ENCODE assay signal across 22 mouse cellular contexts in genomic region chr11:30154980-30155379, GRCm38 (mm10).
DNase-seq lines count a peak whose midpoint lies in the region; ATAC-seq and TF ChIP-seq lines count a peak whose summit lies in the region.
"Had no signal": no experiment of that assay in that cellular context is flagged by ENCODE, and none has a peak within 500 bp of the region (broad histone marks: within the 10 kb centered on the region; RNA-seq: fewer than 3 reads in every experiment).

No protein-coding gene starts in this region.

- no peak for DNase-seq in heart, adult 2 months
- no peak for DNase-seq in heart, adult 18-20 months
- no peak for DNase-seq in heart, adult 9 months (ENCODE audit: low spot score in 2 of 2)
- DNase-seq in G1E (ENCODE audit: low spot score): no peak
- DNase-seq in retina, postnatal 1 day: no peak
- DNase-seq: adrenal gland, postnatal 10 days; cerebellum, adult 11 months; cerebellum, adult 8-10 months; cerebellum, postnatal 14 days; embryo, embryonic 11 days; gastrocnemius, postnatal 10 days; heart, postnatal 4 days had no signal

- no peak for TF ChIP-seq POLR2A in heart, adult 2 months (IDR thresholded peaks at IDR 0.05; ENCODE audit: insufficient read depth, low read depth, low read length)

- no peak overlapping the region for H3K4me3 ChIP-seq in heart, adult 2 months
- H3K4me3 ChIP-seq in heart, embryonic 16.5 days (ENCODE audit: low read length): no peak overlapping the region
- H3K4me3 ChIP-seq in G1E (ENCODE audit: low read depth, low read length): no peak overlapping the region
- H3K4me3 ChIP-seq: embryonic facial prominence, embryonic 15.5 days; erythroblast, embryonic 14.5 days; forebrain, embryonic 10.5 days; hindbrain, embryonic 12.5 days had no signal

- intact Hi-C loops in heart, adult 2 months (cut with DNase I): no loop called here

- peaks cover 94% of the 10 kb centered on the region for H3K36me3 ChIP-seq in heart, adult 2 months (ENCODE audit: control insufficient read depth, insufficient read depth, low read length)
- peaks cover 42% of the 10 kb centered on the region for H3K36me3 ChIP-seq in heart, embryonic 16.5 days (ENCODE audit: control insufficient read depth, insufficient read depth)
- peaks cover 54% of the 10 kb centered on the region for H3K36me3 ChIP-seq in G1E (replicated peaks)

- no peaks in the 10 kb centered on the region for H3K27me3 ChIP-seq in heart, adult 2 months (ENCODE audit: control insufficient read depth, insufficient read depth, low read length)
- H3K27me3 ChIP-seq in heart, embryonic 16.5 days (ENCODE audit: control insufficient read depth, insufficient read depth, low read length): no peaks in the 10 kb centered on the region
- H3K27me3 ChIP-seq in G1E (ENCODE audit: insufficient read depth, low read length): no peaks in the 10 kb centered on the region
- H3K27me3 ChIP-seq: embryonic facial prominence, embryonic 15.5 days; hindbrain, embryonic 12.5 days had no signal

- WGBS in heart, adult 2 months: 41% methylated on average over 2 of the region's 2 CpGs
- WGBS in heart, embryonic 16.5 days: 45% methylated on average over 2 of the region's 2 CpGs

- H3K9me3 ChIP-seq in heart, embryonic 16.5 days (replicated peaks; ENCODE audit: control insufficient read depth, low read length): no peaks in the 10 kb centered on the region
- H3K9me3 ChIP-seq in G1E (replicated peaks): no peaks in the 10 kb centered on the region
- H3K9me3 ChIP-seq: embryonic facial prominence, embryonic 15.5 days; forebrain, embryonic 10.5 days; hindbrain, embryonic 12.5 days had no signal

- H3K9ac ChIP-seq in heart, adult 2 months (ENCODE audit: low read depth, low read length): no peak overlapping the region; the same call in 1 of the 2 replicates
- H3K9ac ChIP-seq in heart, embryonic 16.5 days (ENCODE audit: low read length): no peak overlapping the region
- H3K9ac ChIP-seq: embryonic facial prominence, embryonic 15.5 days; hindbrain, embryonic 12.5 days had no signal

- H3K27ac ChIP-seq in heart, adult 2 months: peak overlapping the region; percentile 30
- peak overlapping the region; percentile 43; the same call in 1 of the 2 replicates for H3K27ac ChIP-seq in heart, embryonic 16.5 days (ENCODE audit: low read length)
- H3K27ac ChIP-seq: embryonic facial prominence, embryonic 15.5 days; forebrain, embryonic 10.5 days; hindbrain, embryonic 12.5 days had no signal

- ATAC-seq in heart, embryonic 16.5 days (replicated peaks; ENCODE audit: extremely low read depth, insufficient read depth, low FRiP score): no peak
- peak; percentile 48 for ATAC-seq in G1E (ENCODE audit: extremely low read depth, insufficient number of reproducible peaks, low FRiP score, poor library complexity, severe bottlenecking)
- 0 out of 2 replicates have a peak, but pooled peaks have one; percentile 24 for ATAC-seq in megakaryocyte progenitor cell, adult 5-6 weeks (replicated peaks; ENCODE audit: poor library complexity)
- ATAC-seq: forebrain, embryonic 14.5 days; hindbrain, embryonic 16.5 days; inflammation-experienced regulatory T-cells, adult 6 months; intestine, postnatal 0 days had no signal

- peaks cover 45% of the 10 kb centered on the region for H3K4me1 ChIP-seq in heart, adult 2 months (ENCODE audit: control insufficient read depth, insufficient read depth, low read length)
- peaks cover 64% of the 10 kb centered on the region for H3K4me1 ChIP-seq in heart, embryonic 16.5 days (ENCODE audit: control insufficient read depth, insufficient read depth, low read length)
- peaks cover 54% of the 10 kb centered on the region for H3K4me1 ChIP-seq in G1E (ENCODE audit: insufficient read depth, low read depth, low read length)
- H3K4me1 ChIP-seq: hindbrain, embryonic 12.5 days had no signal

- no peak overlapping the region for H3K4me2 ChIP-seq in heart, embryonic 16.5 days (ENCODE audit: low read depth, low read length)
- H3K4me2 ChIP-seq: embryonic facial prominence, embryonic 15.5 days; hindbrain, embryonic 12.5 days had no signal

- TF ChIP-seq CTCF in heart, adult 2 months (IDR thresholded peaks at IDR 0.05): no peak
- TF ChIP-seq CTCF in G1E (IDR thresholded peaks at IDR 0.05; ENCODE audit: low read depth, low read length): no peak

- no peak for TF ChIP-seq EP300 in heart, adult 2 months (IDR thresholded peaks at IDR 0.05; ENCODE audit: insufficient read depth, low read depth, low read length)

- H3K79me2 ChIP-seq in heart, adult 2 months (replicated peaks; ENCODE audit: control insufficient read depth, insufficient read depth, low read length): peaks cover 11% of the 10 kb centered on the region
